Mouse (Mus musculus) G1E (cell line): ENCODE measurements around the gene Ttc14. TPM values are rescaled to one million over a fixed set of nuclear protein-coding genes. Genes with fewer than 3 reads are reported as not detected.

Source experiments
- ATAC-seq: 2 replicates; pipeline ENCODE4 v1.8.0; 2016; ENCODE audit warnings: mild to moderate bottlenecking; ENCODE audit not compliant: insufficient number of reproducible peaks, poor library complexity, low FRiP score, severe bottlenecking; ENCODE audit errors: extremely low read depth
- DNase-seq: peaks from one replicate; pipeline ENCODE4 v3.0.0; 2012; ENCODE audit warnings: low spot score
- H3K27me3 ChIP-seq: 2 replicates; pipeline ENCODE4 v1.6.1; 2012; ENCODE audit warnings: mild to moderate bottlenecking, low read length, inconsistent platforms; ENCODE audit not compliant: insufficient read depth
- H3K36me3 ChIP-seq: replicated peaks from 2 replicates; pipeline ENCODE3; 2012; ENCODE audit warnings: mild to moderate bottlenecking, inconsistent platforms
- H3K4me1 ChIP-seq: 2 replicates; pipeline ENCODE4 v1.6.1; 2012; ENCODE audit warnings: low read depth, low read length, inconsistent platforms, mixed read lengths; ENCODE audit not compliant: insufficient read depth
- H3K4me3 ChIP-seq: 2 replicates; pipeline ENCODE4 v1.5.1; 2012; ENCODE audit warnings: low read depth, mild to moderate bottlenecking, inconsistent platforms, low read length, moderate library complexity, mixed read lengths
- H3K9me3 ChIP-seq: replicated peaks from 2 replicates; pipeline ENCODE4 v1.6.1; 2012; ENCODE audit warnings: inconsistent platforms
- CTCF ChIP-seq: IDR thresholded peaks from 2 replicates; pipeline ENCODE4 v1.5.1; 2012; ENCODE audit warnings: low read depth, low read length, inconsistent platforms, mixed read lengths
- GATA1 ChIP-seq: IDR thresholded peaks from 2 replicates; pipeline ENCODE4 v1.6.1; 2012; ENCODE audit warnings: borderline replicate concordance, low read length, inconsistent platforms, mixed read lengths
- GATA2 ChIP-seq: IDR thresholded peaks from 2 replicates; pipeline ENCODE4 v1.6.1; 2012; ENCODE audit warnings: low read depth, low read length, inconsistent platforms, borderline replicate concordance
- POLR2AphosphoS5 ChIP-seq: IDR thresholded peaks from 2 replicates; pipeline ENCODE4 v1.6.1; 2012; ENCODE audit warnings: low read depth, low read length, inconsistent platforms; ENCODE audit not compliant: insufficient replicate concordance
- TAL1 ChIP-seq: conservative IDR thresholded peaks from 2 replicates; pipeline ENCODE4 v1.6.1; 2012; ENCODE audit warnings: low read depth, low read length, inconsistent platforms, mixed read lengths
- polyA plus RNA-seq: library from polyadenylated mRNA; stranded (reverse); fragments of >175 nt; gene quantifications from 2 replicates; pipeline ENCODE4 v1.2.3, GENCODE M21; 2012
- total RNA-seq, 2 experiments: library from RNA; stranded (forward) in 1 of 2; stranded (reverse) in 1 of 2; fragments of 200-1000 nt in 1 of 2; fragments of >200 nt in 1 of 2; fragmentation: Nextera tagmentation in 1 of 2; gene quantifications; 2 replicates each; pipeline ENCODE4 v1.2.3; 2014 to 2017

The Ttc14 gene
- total RNA-seq (2014; fragmentation: Nextera tagmentation) (64.7 and 73.2 TPM in 2 replicates), total RNA-seq (2017) (99.6 and 112 TPM in 2 replicates), polyA plus RNA-seq (30.7 and 30.8 TPM in 2 replicates)

GRCm38 (mm10) chr3:33799617-33800512, at the start of gene Ttc14:
Ttc14 (plus strand) TSS chr3:33799832.
- H3K4me3 ChIP-seq = peak within 1 kb of the TSS; percentile 96
- peaks cover 28% of the 10 kb centered on the region for H3K36me3 ChIP-seq
- H3K27me3 ChIP-seq = peaks cover 4% of the 10 kb centered on the region; the same call in 1 of the 2 replicates
- peaks cover 2% of the 10 kb centered on the region; the same call in 1 of the 2 replicates for H3K9me3 ChIP-seq
- H3K4me1 ChIP-seq = peaks cover 24% of the 10 kb centered on the region
- TF ChIP-seq GATA1 (no peak), CTCF (no peak), GATA2 (no peak), POLR2AphosphoS5 (0 out of 2 replicates have a peak, but pooled peaks have one; percentile 40), TAL1 (no peak)
- DNase-seq = peak; percentile 90
- peak; percentile 87 for ATAC-seq

- H3K27me3 ChIP-seq = peaks cover 19% of the 10 kb centered on the region
- H3K4me3 ChIP-seq = no peak overlapping the region
- ATAC-seq (no peak), DNase-seq (no peak)
- no peak for TF ChIP-seq GATA2
- TF ChIP-seq POLR2AphosphoS5 = no peak
- TF ChIP-seq GATA1 = no peak
- no peak for TF ChIP-seq CTCF
- TF ChIP-seq TAL1 = no peak
- 0 out of 2 replicates have a peak, but pooled peaks cover 2% of the 10 kb centered on the region for H3K4me1 ChIP-seq
- no peaks in the 10 kb centered on the region for H3K9me3 ChIP-seq
- H3K36me3 ChIP-seq = no peaks in the 10 kb centered on the region
Observed at GRCm38 (mm10) chr3:33790975-33791374, 8.7 kb upstream of the Ttc14 start.

- no peak for ATAC-seq
- Histone ChIP-seq H3K9me3 (peaks cover 2% of the 10 kb centered on the region; the same call in 1 of the 2 replicates), H3K4me3 (peak overlapping the region; percentile 96), H3K36me3 (peaks cover 33% of the 10 kb centered on the region), H3K4me1 (peaks cover 24% of the 10 kb centered on the region), H3K27me3 (peaks cover 1% of the 10 kb centered on the region; the same call in 1 of the 2 replicates)
- TF ChIP-seq GATA1 = no peak
- TF ChIP-seq POLR2AphosphoS5 = no peak
- TF ChIP-seq GATA2 = no peak
- TF ChIP-seq CTCF = no peak
- no peak for TF ChIP-seq TAL1
- peak; percentile 18 for DNase-seq
Observed at GRCm38 (mm10) chr3:33800513-33800820, 835 bp downstream of the Ttc14 start.

GRCm38 (mm10) chr3:33807151-33807550, 7.5 kb downstream of the Ttc14 start:
- Histone ChIP-seq H3K9me3 (no peaks in the 10 kb centered on the region), H3K4me3 (no peak overlapping the region), H3K36me3 (peaks cover 69% of the 10 kb centered on the region), H3K4me1 (peaks cover 5% of the 10 kb centered on the region; the same call in 1 of the 2 replicates), H3K27me3 (no peaks in the 10 kb centered on the region)
- TF ChIP-seq CTCF (no peak), GATA2 (no peak), TAL1 (no peak), GATA1 (no peak), POLR2AphosphoS5 (no peak)
- ATAC-seq = no peak
- DNase-seq = no peak

GRCm38 (mm10) chr3:33824135-33824946, 24.7 kb downstream of the Ttc14 start:
- no peaks in the 10 kb centered on the region for H3K27me3 ChIP-seq
- peak; percentile 37 for TF ChIP-seq CTCF
- no peak for TF ChIP-seq GATA2
- TF ChIP-seq POLR2AphosphoS5 = no peak
- no peak for TF ChIP-seq TAL1
- TF ChIP-seq GATA1 = no peak
- H3K36me3 ChIP-seq = no peaks in the 10 kb centered on the region
- no peaks in the 10 kb centered on the region for H3K9me3 ChIP-seq
- no peak for DNase-seq
- peaks cover 28% of the 10 kb centered on the region for H3K4me1 ChIP-seq
- peak; percentile 60; the same call in 1 of the 2 replicates for ATAC-seq
- no peak overlapping the region for H3K4me3 ChIP-seq
